Mouse (Mus musculus): ENCODE data around the gene Fbxo2. TPM values are rescaled to one million over a fixed set of nuclear protein-coding genes. Genes with fewer than 3 reads are reported as not detected.

Gene Fbxo2
- polyA plus RNA-seq, 1 experiment = 60.5 TPM

DNA sequence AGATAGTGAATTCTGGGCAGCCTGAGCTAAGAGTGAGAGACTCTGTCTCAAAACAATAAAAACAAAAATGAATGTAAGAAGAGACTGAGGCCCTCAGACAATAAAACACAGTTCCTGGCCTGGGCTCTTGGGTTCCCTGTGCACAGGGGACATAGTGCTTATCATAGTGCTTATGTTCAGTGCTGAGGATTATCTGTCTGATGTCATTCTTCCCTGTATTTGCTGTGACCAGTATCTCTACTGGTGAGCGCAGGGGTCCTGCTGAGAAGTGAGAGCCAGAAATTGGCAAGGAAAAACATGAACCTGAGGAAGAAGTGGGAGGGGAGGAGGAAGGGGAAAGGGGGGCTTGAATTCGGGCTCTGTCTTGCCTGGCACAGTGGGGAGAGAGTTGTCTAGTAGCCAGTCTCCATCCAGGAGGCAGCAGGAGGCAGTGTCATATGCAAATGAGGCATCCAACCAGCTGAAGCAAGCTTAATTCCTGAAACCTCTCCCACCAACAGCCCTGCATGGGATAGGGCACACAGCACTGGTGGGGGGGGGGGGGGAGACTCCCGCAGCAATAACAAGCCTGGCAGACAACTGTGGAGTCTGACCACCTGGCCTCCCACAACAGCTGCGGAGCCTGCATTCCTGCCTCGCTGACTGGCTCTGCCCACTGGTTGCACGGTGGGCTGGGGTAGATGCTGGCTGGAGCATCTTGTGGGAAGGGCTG is 38.3 kb upstream of the Fbxo2 start:
- H3K36me3 ChIP-seq (replicated peaks; ENCODE audit: low read length) = peaks cover 16% of the 10 kb centered on the region
- H3K9me3 ChIP-seq = peaks cover 6% of the 10 kb centered on the region
- TF ChIP-seq FLI1 (IDR thresholded peaks at IDR 0.05; ENCODE audit: low read length) (no peak), GATA1 (IDR thresholded peaks at IDR 0.05; ENCODE audit: borderline replicate concordance, low read length) (no peak)
- no peak overlapping the region for H3K4me3 ChIP-seq (replicated peaks)
- H3K27me3 ChIP-seq (replicated peaks) = peaks cover 46% of the 10 kb centered on the region
- H3K4me1 ChIP-seq = peaks cover 59% of the 10 kb centered on the region

GRCm38 (mm10) chr4:148122694-148123066 is 37.7 kb upstream of the Fbxo2 start:
- H3K4me3 ChIP-seq (replicated peaks) = no peak overlapping the region
- H3K36me3 ChIP-seq (replicated peaks; ENCODE audit: low read length) = peaks cover 15% of the 10 kb centered on the region
- TF ChIP-seq GATA1 (IDR thresholded peaks at IDR 0.05; ENCODE audit: borderline replicate concordance, low read length) = no peak
- TF ChIP-seq FLI1 (IDR thresholded peaks at IDR 0.05; ENCODE audit: low read length) = no peak
- H3K27me3 ChIP-seq (replicated peaks) = peaks cover 51% of the 10 kb centered on the region
- peaks cover 63% of the 10 kb centered on the region for H3K4me1 ChIP-seq
- peaks cover 6% of the 10 kb centered on the region for H3K9me3 ChIP-seq

- Histone ChIP-seq H3K27me3 (replicated peaks) (peaks cover 84% of the 10 kb centered on the region), H3K9me3 (peaks cover 6% of the 10 kb centered on the region), H3K36me3 (replicated peaks; ENCODE audit: low read length) (peaks cover 5% of the 10 kb centered on the region), H3K4me1 (peaks cover 67% of the 10 kb centered on the region), H3K4me3 (replicated peaks) (peak overlapping the region; percentile 92)
- TF ChIP-seq GATA1 (IDR thresholded peaks at IDR 0.05; ENCODE audit: borderline replicate concordance, low read length) = no peak
These were observed 32.2 kb upstream of the Fbxo2 start for GRCm38 (mm10) chr4:148128241-148128640.

DNA sequence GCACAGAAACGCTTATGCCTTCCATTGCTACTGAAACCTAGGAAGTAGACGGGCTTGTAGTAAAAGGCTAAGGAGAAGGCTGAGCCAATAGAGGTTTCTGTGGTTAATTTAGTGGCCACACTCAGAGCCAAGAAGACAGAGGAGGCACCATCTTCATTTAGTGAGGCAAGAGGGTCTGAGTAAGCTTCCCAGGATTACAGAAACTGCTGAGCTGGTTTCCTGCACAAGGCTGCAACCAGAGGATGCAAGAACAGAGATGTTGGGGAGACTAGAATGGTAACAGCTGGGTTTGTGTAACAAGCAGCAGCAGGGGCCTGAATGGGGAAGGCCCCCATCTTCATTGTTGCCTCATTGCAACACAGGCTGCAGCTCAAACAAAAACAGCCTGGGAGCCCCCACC is 31.7 kb upstream of the Fbxo2 start:
- TF ChIP-seq GATA1 (IDR thresholded peaks at IDR 0.05; ENCODE audit: borderline replicate concordance, low read length) (no peak), FLI1 (IDR thresholded peaks at IDR 0.05; ENCODE audit: low read length) (no peak)
- Histone ChIP-seq H3K9me3 (peaks cover 7% of the 10 kb centered on the region), H3K27me3 (replicated peaks) (peaks cover 82% of the 10 kb centered on the region), H3K4me1 (peaks cover 62% of the 10 kb centered on the region), H3K4me3 (replicated peaks) (peak overlapping the region; percentile 92), H3K36me3 (replicated peaks; ENCODE audit: low read length) (peaks cover 5% of the 10 kb centered on the region)

GRCm38 (mm10) chr4:148130133-148130532 is 30.3 kb upstream of the Fbxo2 start, which contains the start of gene Mad2l2:
Mad2l2 (plus strand) TSS chr4:148130384.
- H3K4me3 ChIP-seq (replicated peaks) = peak within 1 kb of the TSS; percentile 92
- no peak for TF ChIP-seq GATA1 (IDR thresholded peaks at IDR 0.05; ENCODE audit: borderline replicate concordance, low read length)
- TF ChIP-seq FLI1 (IDR thresholded peaks at IDR 0.05; ENCODE audit: low read length) = no peak
- peaks cover 5% of the 10 kb centered on the region for H3K36me3 ChIP-seq (replicated peaks; ENCODE audit: low read length)
- H3K9me3 ChIP-seq = peaks cover 9% of the 10 kb centered on the region
- peaks cover 83% of the 10 kb centered on the region for H3K27me3 ChIP-seq (replicated peaks)
- H3K4me1 ChIP-seq = peaks cover 54% of the 10 kb centered on the region

DNA sequence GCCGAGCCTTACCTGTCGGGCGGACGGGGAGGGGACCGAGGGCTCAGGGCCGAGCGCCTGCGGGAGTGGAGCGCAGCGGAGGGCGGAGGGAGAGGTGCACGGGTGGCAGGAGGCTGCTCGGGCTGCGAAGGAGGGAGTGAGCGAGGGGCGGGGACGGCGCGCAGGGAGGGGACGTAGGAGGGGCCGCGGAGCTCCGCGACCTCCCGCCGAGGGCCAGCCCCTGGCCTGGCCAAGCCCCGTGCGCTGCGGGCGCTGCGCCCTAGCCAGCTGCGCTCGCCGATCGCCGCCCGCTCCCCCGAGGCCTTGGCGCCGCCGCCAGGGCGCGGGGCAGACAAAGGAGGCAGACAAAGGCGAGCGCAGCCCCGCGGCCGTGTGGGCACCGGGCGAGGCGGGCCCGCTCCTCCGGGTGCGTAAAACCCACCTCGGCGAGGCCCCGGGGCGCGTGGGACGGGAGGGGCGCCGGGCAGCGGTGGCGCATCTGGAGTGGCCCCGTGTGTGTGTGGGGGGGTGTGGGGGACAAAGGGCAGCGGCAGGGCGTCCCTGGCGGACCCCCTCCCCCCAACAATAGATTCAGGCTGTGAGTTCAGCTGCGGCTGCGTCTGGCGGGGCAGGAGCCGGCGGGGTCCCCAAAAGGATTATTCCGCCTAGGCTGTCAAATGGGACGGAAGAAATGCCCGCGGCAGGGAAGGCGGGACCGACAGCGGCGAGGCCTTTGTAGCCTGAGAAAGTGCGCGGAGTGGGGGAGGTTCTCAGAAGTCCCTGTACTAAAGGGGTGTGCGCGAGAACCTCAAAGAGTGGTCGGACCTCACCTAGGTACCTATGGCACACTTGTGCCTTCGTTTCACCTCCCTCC is 29.6 kb upstream of the Fbxo2 start, which contains the start of gene Draxin:
Gene Draxin (minus strand): TSS at position 138 of the 853 bp plus-strand sequence.
- H3K4me3 ChIP-seq (replicated peaks) = peak within 1 kb of the TSS; percentile 92
- peaks cover 79% of the 10 kb centered on the region for H3K27me3 ChIP-seq (replicated peaks)
- peaks cover 9% of the 10 kb centered on the region for H3K9me3 ChIP-seq
- TF ChIP-seq FLI1 (IDR thresholded peaks at IDR 0.05; ENCODE audit: low read length) (no peak), GATA1 (IDR thresholded peaks at IDR 0.05; ENCODE audit: borderline replicate concordance, low read length) (no peak)
- H3K4me1 ChIP-seq = peaks cover 54% of the 10 kb centered on the region
- peaks cover 5% of the 10 kb centered on the region for H3K36me3 ChIP-seq (replicated peaks; ENCODE audit: low read length)

- H3K36me3 ChIP-seq (replicated peaks; ENCODE audit: low read length) = peaks cover 5% of the 10 kb centered on the region
- peaks cover 54% of the 10 kb centered on the region for H3K4me1 ChIP-seq
- H3K9me3 ChIP-seq = peaks cover 9% of the 10 kb centered on the region
- H3K4me3 ChIP-seq (replicated peaks) = peak overlapping the region; percentile 92
- TF ChIP-seq FLI1 (IDR thresholded peaks at IDR 0.05; ENCODE audit: low read length) = no peak
- TF ChIP-seq GATA1 (IDR thresholded peaks at IDR 0.05; ENCODE audit: borderline replicate concordance, low read length) = no peak
- H3K27me3 ChIP-seq (replicated peaks) = peaks cover 72% of the 10 kb centered on the region
These were observed 28.8 kb upstream of the Fbxo2 start for GRCm38 (mm10) chr4:148131497-148132081.

GRCm38 (mm10) chr4:148134988-148135387 is 25.4 kb upstream of the Fbxo2 start:
- H3K4me1 ChIP-seq = peaks cover 44% of the 10 kb centered on the region
- peaks cover 60% of the 10 kb centered on the region for H3K27me3 ChIP-seq (replicated peaks)
- H3K36me3 ChIP-seq (replicated peaks; ENCODE audit: low read length) = no peaks in the 10 kb centered on the region
- H3K4me3 ChIP-seq (replicated peaks) = no peak overlapping the region
- TF ChIP-seq GATA1 (IDR thresholded peaks at IDR 0.05; ENCODE audit: borderline replicate concordance, low read length) (no peak), FLI1 (IDR thresholded peaks at IDR 0.05; ENCODE audit: low read length) (no peak)
- H3K9me3 ChIP-seq = 0 out of 2 replicates have a peak, but pooled peaks cover 3% of the 10 kb centered on the region

DNA sequence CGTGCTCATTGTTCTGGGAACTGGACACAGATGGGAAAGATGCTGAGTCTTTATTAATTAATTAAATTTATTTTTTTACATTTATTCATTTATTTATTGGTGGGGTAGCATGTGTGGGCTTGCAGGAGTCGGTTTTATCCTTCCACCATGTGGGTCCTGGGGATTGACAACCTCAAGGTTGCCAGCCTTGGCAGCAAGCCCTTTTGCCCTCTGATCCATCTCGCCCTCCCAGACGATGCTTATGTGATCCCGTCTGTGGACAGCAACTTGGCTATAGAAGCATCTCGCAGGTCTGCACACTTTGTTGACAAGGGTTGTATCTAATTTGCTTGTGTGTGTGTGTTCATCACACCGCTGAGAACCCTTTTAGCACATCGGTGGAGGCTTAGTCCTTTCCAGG is 22.9 kb upstream of the Fbxo2 start:
- TF ChIP-seq FLI1 (IDR thresholded peaks at IDR 0.05; ENCODE audit: low read length) (no peak), GATA1 (IDR thresholded peaks at IDR 0.05; ENCODE audit: borderline replicate concordance, low read length) (no peak)
- Histone ChIP-seq H3K4me3 (replicated peaks) (no peak overlapping the region), H3K9me3 (0 out of 2 replicates have a peak, but pooled peaks cover 3% of the 10 kb centered on the region), H3K27me3 (replicated peaks) (peaks cover 35% of the 10 kb centered on the region), H3K36me3 (replicated peaks; ENCODE audit: low read length) (peaks cover under 1% of the 10 kb centered on the region), H3K4me1 (peaks cover 31% of the 10 kb centered on the region)

Data from megakaryocyte, embryonic 14.5 days (primary cell).